Mouse (Mus musculus): ENCODE results near the gene Il17ra.

Gene Il17ra

GRCm38 (mm10) chr6:120517311-120517710 lies 54.3 kb downstream of the Il17ra start:
- peaks cover 12% of the 10 kb centered on the region for H3K4me1 ChIP-seq (replicated peaks; ENCODE audit: low read depth, low read length)
- peaks cover 99% of the 10 kb centered on the region for H3K36me3 ChIP-seq (ENCODE audit: insufficient read depth, low read length)
- no peaks in the 10 kb centered on the region for H3K9me3 ChIP-seq (ENCODE audit: low read length)
- no peak overlapping the region for H3K4me3 ChIP-seq (replicated peaks; ENCODE audit: low read length)
- TF ChIP-seq POU5F1 (IDR thresholded peaks at IDR 0.05; ENCODE audit: borderline replicate concordance, low read length) (no peak), NANOG (IDR thresholded peaks at IDR 0.05; ENCODE audit: borderline replicate concordance, low read length) (no peak), CTCF (conservative IDR thresholded peaks at IDR 0.05; ENCODE audit: low read length) (no peak)
- no peaks in the 10 kb centered on the region for H3K27me3 ChIP-seq (ENCODE audit: insufficient read depth, low read length)

GRCm38 (mm10) chr6:120519647-120520046 lies 56.6 kb downstream of the Il17ra start:
- Histone ChIP-seq H3K4me3 (replicated peaks; ENCODE audit: low read length) (no peak overlapping the region), H3K9me3 (ENCODE audit: low read length) (no peaks in the 10 kb centered on the region), H3K27me3 (ENCODE audit: insufficient read depth, low read length) (no peaks in the 10 kb centered on the region), H3K4me1 (replicated peaks; ENCODE audit: low read depth, low read length) (peaks cover 14% of the 10 kb centered on the region), H3K36me3 (ENCODE audit: insufficient read depth, low read length) (peaks cover 99% of the 10 kb centered on the region)
- TF ChIP-seq CTCF (conservative IDR thresholded peaks at IDR 0.05; ENCODE audit: low read length) (no peak), NANOG (IDR thresholded peaks at IDR 0.05; ENCODE audit: borderline replicate concordance, low read length) (no peak), POU5F1 (IDR thresholded peaks at IDR 0.05; ENCODE audit: borderline replicate concordance, low read length) (no peak)

GRCm38 (mm10) chr6:120524796-120525195 lies 61.7 kb downstream of the Il17ra start:
- H3K4me3 ChIP-seq (replicated peaks; ENCODE audit: low read length): no peak overlapping the region
- no peaks in the 10 kb centered on the region for H3K9me3 ChIP-seq (ENCODE audit: low read length)
- peaks cover 59% of the 10 kb centered on the region for H3K36me3 ChIP-seq (ENCODE audit: insufficient read depth, low read length)
- H3K4me1 ChIP-seq (replicated peaks; ENCODE audit: low read depth, low read length): peaks cover 37% of the 10 kb centered on the region
- no peaks in the 10 kb centered on the region for H3K27me3 ChIP-seq (ENCODE audit: insufficient read depth, low read length)
- no peak for TF ChIP-seq CTCF (conservative IDR thresholded peaks at IDR 0.05; ENCODE audit: low read length)
- no peak for TF ChIP-seq POU5F1 (IDR thresholded peaks at IDR 0.05; ENCODE audit: borderline replicate concordance, low read length)

GRCm38 (mm10) chr6:120529123-120529522 lies 66.1 kb downstream of the Il17ra start:
- peak overlapping the region; percentile 32; the same call in 1 of the 2 replicates for H3K4me3 ChIP-seq (replicated peaks; ENCODE audit: low read length)
- H3K4me1 ChIP-seq (replicated peaks; ENCODE audit: low read depth, low read length): peaks cover 35% of the 10 kb centered on the region
- H3K36me3 ChIP-seq (ENCODE audit: insufficient read depth, low read length): peaks cover 16% of the 10 kb centered on the region
- TF ChIP-seq NANOG (IDR thresholded peaks at IDR 0.05; ENCODE audit: borderline replicate concordance, low read length): no peak
- no peak for TF ChIP-seq CTCF (conservative IDR thresholded peaks at IDR 0.05; ENCODE audit: low read length)
- no peak for TF ChIP-seq POU5F1 (IDR thresholded peaks at IDR 0.05; ENCODE audit: borderline replicate concordance, low read length)
- H3K9me3 ChIP-seq (ENCODE audit: low read length): no peaks in the 10 kb centered on the region
- no peaks in the 10 kb centered on the region; the same call in 1 of the 2 replicates for H3K27me3 ChIP-seq (ENCODE audit: insufficient read depth, low read length)

GRCm38 (mm10) chr6:120531020-120531965 lies 68.2 kb downstream of the Il17ra start, which contains the start of gene Hdhd5:
Gene Hdhd5, minus strand, starts transcription at chr6:120531319.
- Histone ChIP-seq H3K4me1 (replicated peaks; ENCODE audit: low read depth, low read length) (peaks cover 35% of the 10 kb centered on the region), H3K27me3 (ENCODE audit: insufficient read depth, low read length) (peaks cover 2% of the 10 kb centered on the region; the same call in 1 of the 2 replicates), H3K4me3 (replicated peaks; ENCODE audit: low read length) (peak within 1 kb of the TSS; percentile 96), H3K9me3 (ENCODE audit: low read length) (no peaks in the 10 kb centered on the region), H3K36me3 (ENCODE audit: insufficient read depth, low read length) (peaks cover 6% of the 10 kb centered on the region)
- TF ChIP-seq POU5F1 (IDR thresholded peaks at IDR 0.05; ENCODE audit: borderline replicate concordance, low read length) (no peak), NANOG (IDR thresholded peaks at IDR 0.05; ENCODE audit: borderline replicate concordance, low read length) (no peak)

GRCm38 (mm10) chr6:120532594-120532993 lies 69.5 kb downstream of the Il17ra start:
- TF ChIP-seq CTCF (conservative IDR thresholded peaks at IDR 0.05; ENCODE audit: low read length) (no peak), NANOG (IDR thresholded peaks at IDR 0.05; ENCODE audit: borderline replicate concordance, low read length) (no peak), POU5F1 (IDR thresholded peaks at IDR 0.05; ENCODE audit: borderline replicate concordance, low read length) (no peak)
- peaks cover 2% of the 10 kb centered on the region; the same call in 1 of the 2 replicates for H3K27me3 ChIP-seq (ENCODE audit: insufficient read depth, low read length)
- H3K36me3 ChIP-seq (ENCODE audit: insufficient read depth, low read length): peaks cover under 1% of the 10 kb centered on the region; the same call in 1 of the 2 replicates
- no peaks in the 10 kb centered on the region for H3K9me3 ChIP-seq (ENCODE audit: low read length)
- peaks cover 31% of the 10 kb centered on the region for H3K4me1 ChIP-seq (replicated peaks; ENCODE audit: low read depth, low read length)
- H3K4me3 ChIP-seq (replicated peaks; ENCODE audit: low read length): no peak overlapping the region

GRCm38 (mm10) chr6:120536337-120536736 lies 73.3 kb downstream of the Il17ra start:
- H3K27me3 ChIP-seq (ENCODE audit: insufficient read depth, low read length): 0 out of 2 replicates have a peak, but pooled peaks cover 2% of the 10 kb centered on the region

More at GRCm38 (mm10) chr6:120536337-120536736, 73.3 kb downstream of the Il17ra start:
- H3K4me3 ChIP-seq (replicated peaks; ENCODE audit: low read length): no peak overlapping the region
- no peaks in the 10 kb centered on the region for H3K9me3 ChIP-seq (ENCODE audit: low read length)
- H3K4me1 ChIP-seq (replicated peaks; ENCODE audit: low read depth, low read length): peaks cover 21% of the 10 kb centered on the region
- TF ChIP-seq CTCF (conservative IDR thresholded peaks at IDR 0.05; ENCODE audit: low read length) (peak; percentile 33), NANOG (IDR thresholded peaks at IDR 0.05; ENCODE audit: borderline replicate concordance, low read length) (no peak), POU5F1 (IDR thresholded peaks at IDR 0.05; ENCODE audit: borderline replicate concordance, low read length) (no peak)
- H3K36me3 ChIP-seq (ENCODE audit: insufficient read depth, low read length): no peaks in the 10 kb centered on the region
